Mouse (Mus musculus) gastrocnemius, postnatal 4 days (tissue): Measurements from ENCODE around the gene Cth. TPM values are rescaled to one million over a fixed set of nuclear protein-coding genes. Genes with fewer than 3 reads are reported as not detected.
"Not testable (repeated sequence)": the region's sequence is repeated elsewhere in the genome, so short reads cannot be mapped to it uniquely, and the experiment has no call there.

Experiments used
- DNase-seq, 2 experiments: peaks; one replicate each; pipeline ENCODE4 v3.0.0; 2021 to 2022; ENCODE audit warnings: low spot score in 2 of 2, mixed read lengths in 2 of 2
- long read RNA-seq, 2 experiments: library from polyadenylated mRNA; stranded (forward); transcript quantifications; one replicate each; pipeline ENCODE4 v2.0.0; 2021
- total RNA-seq, 2 experiments: library from RNA; stranded (reverse); gene quantifications; 2 replicates each; pipeline ENCODE4 v1.2.3; 2021

Gene Cth
- 1 to 10 TPM; 1.3 to 1.5 TPM for total RNA-seq
- long read RNA-seq, experiment 1, transcript Cth-201 (12 exons, 1,815 nt): major isoform, 6 of 6 reads
- long read RNA-seq, experiment 1, partial matches to known transcripts: 0 of 6 reads
- long read RNA-seq, experiment 1, other reads (novel, unspliced or antisense): 0 of 6 reads
- long read RNA-seq, experiment 2: 0 reads

GRCm38 (mm10) chr3:157924692-157925328 lies at the start of gene Cth:
TSS of gene Cth (minus strand) at chr3:157925077.
- DNase-seq: peak; percentile 55 to 77

GRCm38 (mm10) chr3:157973236-157973635 lies 48.4 kb upstream of the Cth start:
- DNase-seq: no peak

GRCm38 (mm10) chr3:157971151-157971550 lies 46.3 kb upstream of the Cth start:
- DNase-seq: no peak

- DNase-seq: no peak
These were observed 32.4 kb upstream of the Cth start for GRCm38 (mm10) chr3:157957320-157957719.

- DNase-seq: no peak
These were observed 31.3 kb upstream of the Cth start for GRCm38 (mm10) chr3:157956201-157956600.

GRCm38 (mm10) chr3:157955466-157955865 lies 30.6 kb upstream of the Cth start:
- no peak for DNase-seq

- DNase-seq: no peak
These were observed 27.8 kb upstream of the Cth start for GRCm38 (mm10) chr3:157952716-157953115.

- DNase-seq: peak in 1 of 2 experiments; percentile 27
These were observed 22.8 kb upstream of the Cth start for GRCm38 (mm10) chr3:157947383-157948280.

- peak; percentile 84 to 94 for DNase-seq
These were observed 22.0 kb upstream of the Cth start, which contains the start of gene Ankrd13c for GRCm38 (mm10) chr3:157946843-157947358. TSS of gene Ankrd13c (plus strand) at chr3:157947239.

GRCm38 (mm10) chr3:157938585-157938984 lies 13.7 kb upstream of the Cth start:
- DNase-seq: no peak

GRCm38 (mm10) chr3:157934301-157934823 lies 9.5 kb upstream of the Cth start:
- DNase-seq: no peak

GRCm38 (mm10) chr3:157933223-157933622 lies 8.3 kb upstream of the Cth start:
- DNase-seq: not testable (repeated sequence)

GRCm38 (mm10) chr3:157932074-157932473 lies 7.2 kb upstream of the Cth start:
- no peak for DNase-seq

GRCm38 (mm10) chr3:157931592-157931991 lies 6.7 kb upstream of the Cth start:
- no peak for DNase-seq

GRCm38 (mm10) chr3:157929417-157929816 lies 4.5 kb upstream of the Cth start:
- DNase-seq: no peak

- no peak for DNase-seq
These were observed 3.9 kb upstream of the Cth start for GRCm38 (mm10) chr3:157928731-157929130.

- DNase-seq: no peak
These were observed 1.9 kb upstream of the Cth start for GRCm38 (mm10) chr3:157926761-157927160.

GRCm38 (mm10) chr3:157925706-157926510 lies 1.0 kb upstream of the Cth start:
- DNase-seq: no peak

GRCm38 (mm10) chr3:157923268-157923835 lies 1.5 kb downstream of the Cth start:
- no peak for DNase-seq

- no peak for DNase-seq
These were observed 3.5 kb downstream of the Cth start for GRCm38 (mm10) chr3:157921376-157921775.
